Mouse (Mus musculus) spleen, adult 2 months (tissue): ENCODE results near the gene 4931414P19Rik.

ENCODE experiments used
- CTCF ChIP-seq: fragments of 200-500 bp; IDR thresholded peaks from 2 replicates; pipeline ENCODE4 v1.5.1; 2011; ENCODE audit warnings: mild to moderate bottlenecking, inconsistent platforms; ENCODE audit not compliant: insufficient read depth, insufficient read length, insufficient replicate concordance; ENCODE audit errors: extremely low read depth
- POLR2A ChIP-seq: fragments of 200-500 bp; IDR thresholded peaks from 2 replicates; pipeline ENCODE4 v1.6.1; 2011; ENCODE audit warnings: low read depth, low read length, inconsistent platforms

DNA sequence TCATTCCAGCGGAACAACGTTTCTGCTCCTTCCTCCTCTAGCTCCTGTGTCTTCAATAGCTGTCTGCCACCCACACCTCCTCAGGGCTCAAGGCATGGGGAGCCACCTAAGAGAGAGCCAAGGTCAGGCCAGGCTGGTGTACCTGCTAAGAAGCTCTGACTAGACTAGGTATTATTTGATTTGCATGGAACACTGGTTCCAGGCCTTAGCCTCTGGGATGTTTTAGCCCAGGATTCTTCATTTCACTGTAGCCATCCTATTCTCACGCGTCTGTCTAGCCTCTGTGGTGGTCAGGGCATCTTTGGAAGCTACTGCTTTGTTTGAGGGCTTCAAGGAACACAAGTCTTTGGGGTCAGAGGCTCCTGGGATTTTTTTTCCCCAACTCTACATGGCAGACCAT lies 33.7 kb downstream of the 4931414P19Rik start:
- TF ChIP-seq CTCF, result no peak
- no peak for TF ChIP-seq POLR2A
